Mouse (Mus musculus): ENCODE data around the gene Cacnb3. TPM values are rescaled to one million over a fixed set of nuclear protein-coding genes. Genes with fewer than 3 reads are reported as not detected.

The Cacnb3 gene
- polyA plus RNA-seq, 1 experiment from 2014 or later, result 8.5 TPM

DNA sequence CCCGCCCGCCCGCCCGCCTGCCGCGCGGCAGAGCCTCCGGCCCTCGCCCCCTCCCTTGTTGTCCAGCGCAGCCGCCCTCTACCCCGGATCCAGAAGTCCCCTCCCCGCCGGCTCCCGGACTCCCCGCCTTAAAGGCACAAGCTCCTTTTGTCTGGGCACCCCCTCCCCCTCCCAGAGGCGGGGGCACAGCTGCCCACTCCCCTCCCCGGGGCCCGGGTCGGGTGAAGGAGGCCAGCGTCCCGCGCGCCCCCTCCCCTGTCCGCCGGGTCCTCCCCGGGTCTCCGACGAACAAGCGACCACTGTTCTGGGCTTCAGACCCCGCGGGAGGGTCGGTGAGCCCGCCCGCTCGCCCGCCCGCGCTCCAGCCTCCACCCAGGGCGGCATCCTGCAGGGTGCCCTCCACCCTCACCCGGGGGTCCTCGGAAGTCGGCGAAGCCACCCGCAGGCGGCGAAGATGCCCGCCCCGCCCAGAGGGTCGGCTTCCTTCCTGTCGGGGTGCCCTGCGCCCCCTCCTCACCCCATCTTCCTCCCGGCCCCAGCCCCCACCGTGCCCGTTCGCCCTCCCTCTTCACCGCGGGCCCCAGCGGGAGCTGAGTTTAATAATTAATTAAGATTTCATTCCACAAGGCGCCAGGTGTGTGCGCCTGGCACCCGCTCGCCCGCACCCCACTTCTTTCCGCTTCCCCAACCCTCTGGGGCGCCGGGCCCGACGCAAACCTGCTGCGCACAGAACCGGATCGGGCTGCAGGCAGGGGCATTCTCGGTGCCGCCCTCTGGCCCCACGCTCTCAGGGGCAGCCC, 21.1 kb upstream of the Cacnb3 start, which contains the start of gene Adcy6:
Gene Adcy6, minus strand, starts transcription at position 746 of the 800 bp plus-strand sequence.
- peak; percentile 79 for DNase-seq (ENCODE audit: low spot score)

DNA sequence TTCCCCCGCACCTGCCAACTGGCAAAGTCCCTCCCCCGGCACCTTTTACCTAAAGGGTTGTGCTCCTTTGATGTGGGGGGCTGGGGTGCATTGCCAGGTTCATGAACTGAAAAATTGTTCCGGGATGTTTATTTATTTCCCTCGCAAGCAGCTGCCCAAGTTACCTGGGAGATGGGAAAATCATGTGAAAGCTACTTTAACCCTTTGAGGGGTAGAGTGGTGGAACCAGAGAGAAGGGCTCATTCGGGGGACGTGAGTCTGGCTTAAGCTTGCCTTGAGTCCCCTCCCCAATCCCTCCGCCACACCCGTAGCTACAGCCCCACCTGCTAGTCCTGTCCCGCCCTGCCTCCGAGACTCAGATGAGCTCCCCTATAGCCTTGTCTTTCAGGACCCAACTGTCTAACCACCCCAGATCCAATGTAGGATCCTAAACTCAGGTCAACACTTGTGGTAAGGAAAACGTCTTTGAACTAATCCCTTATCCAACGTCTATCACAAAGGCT, 20.5 kb upstream of the Cacnb3 start:
- no peak for DNase-seq (ENCODE audit: low spot score)

- DNase-seq (ENCODE audit: low spot score), result no peak
These were observed 18.4 kb upstream of the Cacnb3 start for GRCm38 (mm10) chr15:98612229-98612628.

GRCm38 (mm10) chr15:98614551-98614950, 16.1 kb upstream of the Cacnb3 start:
- no peak for DNase-seq (ENCODE audit: low spot score)

- no peak for DNase-seq (ENCODE audit: low spot score)
These were observed 15.7 kb upstream of the Cacnb3 start for GRCm38 (mm10) chr15:98614971-98615370.

DNA sequence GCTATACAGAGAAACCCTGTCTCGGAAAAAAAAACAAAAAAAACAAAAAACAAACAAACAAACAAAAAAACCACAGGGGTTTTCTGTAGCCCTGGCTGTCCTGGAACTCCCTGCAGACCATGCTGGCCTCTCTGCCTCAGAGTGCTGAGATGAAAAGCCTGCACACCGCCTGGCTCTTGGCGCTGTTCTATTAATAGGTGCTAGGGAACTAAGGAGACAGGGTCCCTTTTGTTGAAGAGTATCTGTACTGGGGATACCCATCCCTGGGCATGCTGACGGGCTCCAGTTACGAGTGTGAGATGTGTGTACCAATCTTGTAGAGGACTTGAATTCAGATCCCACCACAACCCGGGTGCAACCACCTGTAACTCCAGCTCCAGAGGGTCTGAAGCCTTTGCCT, 14.9 kb upstream of the Cacnb3 start:
- no peak for DNase-seq (ENCODE audit: low spot score)

GRCm38 (mm10) chr15:98616362-98617175, 14.1 kb upstream of the Cacnb3 start:
- no peak for DNase-seq (ENCODE audit: low spot score)

- DNase-seq (ENCODE audit: low spot score), result peak; percentile 68
These were observed 13.5 kb upstream of the Cacnb3 start for GRCm38 (mm10) chr15:98617176-98617537.

GRCm38 (mm10) chr15:98622199-98622598, 8.4 kb upstream of the Cacnb3 start:
- DNase-seq (ENCODE audit: low spot score), result peak; percentile 47

DNA sequence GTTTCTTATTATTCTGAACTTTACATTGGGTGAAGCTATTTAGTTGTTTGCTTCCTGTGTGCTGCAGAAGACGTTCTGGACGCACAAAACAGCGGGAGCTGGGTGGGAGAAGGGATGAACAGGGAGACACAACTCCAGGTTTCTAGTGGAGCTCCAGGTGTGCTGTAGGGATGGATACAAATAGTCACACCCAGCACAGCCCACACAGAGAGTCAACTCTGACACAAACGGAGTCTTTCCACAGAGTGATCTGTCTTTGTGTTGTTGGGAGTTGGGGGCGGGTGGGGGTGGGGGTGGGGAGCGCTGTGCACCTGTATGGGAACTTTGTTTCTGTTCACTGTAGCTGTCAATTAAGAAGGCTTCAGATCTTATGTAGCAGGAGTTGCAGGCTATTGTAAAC, 7.9 kb upstream of the Cacnb3 start:
- peak; percentile 52 for DNase-seq (ENCODE audit: low spot score)

DNA sequence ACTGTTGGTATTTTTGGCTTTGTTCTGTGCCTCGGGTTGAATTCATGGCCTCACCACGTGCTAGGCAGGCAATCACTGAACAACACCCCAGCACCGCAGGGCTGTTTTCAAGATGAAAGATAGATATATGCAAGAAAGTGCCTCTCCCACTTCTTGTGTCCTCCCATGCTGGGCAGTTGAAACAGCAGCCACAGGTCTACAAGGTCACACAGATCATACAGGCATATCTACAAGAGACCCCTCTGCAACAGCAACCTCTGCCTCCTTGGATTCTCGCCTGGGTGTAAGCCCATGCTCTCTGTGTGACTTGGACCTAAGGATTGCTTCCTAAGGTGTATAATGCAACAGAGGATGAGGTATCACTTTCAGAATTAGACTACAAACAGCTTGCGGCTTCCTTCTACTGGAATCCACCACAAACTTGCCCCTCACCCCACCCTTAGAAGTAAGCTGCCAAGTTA, 7.2 kb upstream of the Cacnb3 start:
- DNase-seq (ENCODE audit: low spot score), result peak; percentile 55

GRCm38 (mm10) chr15:98626078-98626477, 4.6 kb upstream of the Cacnb3 start:
- DNase-seq (ENCODE audit: low spot score), result no peak

GRCm38 (mm10) chr15:98626487-98627212, 4.0 kb upstream of the Cacnb3 start:
- DNase-seq (ENCODE audit: low spot score), result no peak

DNA sequence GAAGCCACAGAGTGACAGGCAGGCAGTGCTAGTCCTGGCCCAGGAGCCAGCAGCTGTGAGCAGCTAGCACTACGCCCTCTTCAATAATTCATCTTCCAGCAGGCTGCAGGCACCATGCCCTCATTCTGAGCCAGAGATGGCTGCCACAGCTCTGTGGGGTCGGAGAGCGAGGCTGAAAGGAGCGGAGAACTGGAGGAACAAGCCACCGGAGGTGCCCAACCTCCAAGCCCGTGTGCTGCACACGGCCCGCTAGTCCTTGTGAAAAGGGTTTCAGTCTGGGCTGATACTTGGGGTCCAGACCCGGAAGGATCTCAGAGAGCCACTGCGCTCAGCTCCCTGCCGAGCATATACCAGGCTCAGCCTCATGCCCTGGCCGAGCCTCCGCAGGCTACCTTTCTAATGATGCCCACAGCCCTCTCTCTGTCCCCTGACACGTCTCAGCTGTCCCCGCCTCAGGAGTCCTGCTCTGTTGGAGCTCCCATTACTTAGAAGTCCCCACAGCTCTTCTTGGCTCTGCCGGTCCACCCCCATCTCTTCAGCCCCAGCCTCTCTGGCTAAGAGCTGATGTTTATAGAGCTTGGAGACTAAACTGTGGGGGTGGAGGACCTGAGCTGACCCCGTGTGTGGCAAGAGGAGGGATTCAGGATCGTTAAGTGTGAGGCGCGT, 1.9 kb upstream of the Cacnb3 start:
- peak; percentile 56 for DNase-seq (ENCODE audit: low spot score)

DNA sequence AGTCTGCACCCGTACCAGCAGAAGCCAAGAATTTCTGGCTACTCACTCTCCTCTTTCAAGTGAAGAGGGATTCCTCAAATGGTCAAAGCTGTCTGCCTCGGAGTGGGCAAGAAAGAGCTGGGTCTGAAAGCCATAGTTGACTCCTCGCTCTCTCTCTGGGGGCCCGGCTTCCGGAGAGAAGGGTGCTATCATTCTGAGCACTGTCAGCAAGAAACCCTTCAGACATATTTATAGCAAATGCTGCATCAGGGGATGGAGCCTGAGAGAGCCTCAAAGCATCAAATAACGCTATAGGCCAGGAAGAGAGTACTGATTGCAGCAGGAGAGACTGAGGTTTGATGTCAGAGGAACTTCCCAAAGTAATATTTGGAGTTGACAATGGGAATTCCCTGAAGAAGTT, 1.2 kb upstream of the Cacnb3 start:
- no peak for DNase-seq (ENCODE audit: low spot score)

- peak; percentile 90 for DNase-seq (ENCODE audit: low spot score)
These were observed 853 bp downstream of the Cacnb3 start for GRCm38 (mm10) chr15:98631493-98631892.

GRCm38 (mm10) chr15:98632107-98632744, 1.6 kb downstream of the Cacnb3 start:
- no peak for DNase-seq (ENCODE audit: low spot score)

DNA sequence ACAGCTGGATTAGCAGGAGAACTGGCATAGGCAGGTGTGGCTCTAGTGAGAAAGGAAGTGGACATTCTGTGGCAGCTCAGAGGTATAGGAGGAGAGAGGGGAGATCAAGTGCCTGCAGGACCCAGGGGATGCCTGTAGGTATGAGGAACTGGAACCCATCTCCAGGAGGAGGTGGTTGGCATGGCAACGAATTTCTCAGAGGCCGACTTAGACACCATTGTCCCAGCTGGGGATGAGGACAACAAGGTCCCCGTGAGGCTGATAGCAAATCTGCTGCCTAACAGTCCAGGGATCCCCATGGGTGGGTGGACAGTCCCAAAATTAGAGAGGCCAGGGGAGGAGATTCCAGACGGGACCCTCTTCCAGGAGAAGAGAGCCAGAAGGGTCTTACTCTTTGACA, 2.3 kb downstream of the Cacnb3 start:
- DNase-seq (ENCODE audit: low spot score), result no peak

GRCm38 (mm10) chr15:98633822-98634470, 3.3 kb downstream of the Cacnb3 start:
- peak; percentile 16 for DNase-seq (ENCODE audit: low spot score)

- DNase-seq (ENCODE audit: low spot score), result peak; percentile 66
These were observed 4.0 kb downstream of the Cacnb3 start for GRCm38 (mm10) chr15:98634541-98635081.
